Mouse (Mus musculus): ENCODE results near the gene Traf3ip1. TPM values are rescaled to one million over a fixed set of nuclear protein-coding genes. Genes with fewer than 3 reads are reported as not detected.

Gene Traf3ip1
- total RNA-seq, 2 experiments from 2014 or later: 15.8 to 16.5 TPM

DNA sequence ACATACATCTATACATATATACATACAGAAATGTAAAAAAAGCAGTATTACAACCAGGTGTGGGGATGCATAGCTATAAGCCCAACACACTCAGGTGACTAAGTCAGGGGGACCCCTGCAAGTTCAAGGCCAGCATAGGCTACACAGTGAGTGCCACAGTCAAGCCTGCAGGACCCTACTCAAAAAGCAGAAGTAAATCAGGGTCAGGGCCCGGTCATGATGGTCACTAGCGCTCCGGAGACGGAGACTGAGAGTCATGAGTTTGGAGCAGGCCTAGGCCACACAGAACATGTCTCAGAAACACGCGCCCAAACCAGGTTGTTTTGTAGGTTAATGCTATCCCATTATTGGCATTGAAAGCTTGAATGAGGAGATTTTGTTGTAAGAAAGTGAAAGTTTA, 4.1 kb downstream of the Traf3ip1 start:
- Histone ChIP-seq H3K4me3 (no peak overlapping the region), H3K27ac (no peak overlapping the region)
- no peak for TF ChIP-seq CTCF (IDR thresholded peaks at IDR 0.05)
- DNase-seq (ENCODE audit: extremely low spot score in 1 of 2, low spot score in 2 of 2): no peak
- intact Hi-C loops (cut with DNase I): no loop called here

DNA sequence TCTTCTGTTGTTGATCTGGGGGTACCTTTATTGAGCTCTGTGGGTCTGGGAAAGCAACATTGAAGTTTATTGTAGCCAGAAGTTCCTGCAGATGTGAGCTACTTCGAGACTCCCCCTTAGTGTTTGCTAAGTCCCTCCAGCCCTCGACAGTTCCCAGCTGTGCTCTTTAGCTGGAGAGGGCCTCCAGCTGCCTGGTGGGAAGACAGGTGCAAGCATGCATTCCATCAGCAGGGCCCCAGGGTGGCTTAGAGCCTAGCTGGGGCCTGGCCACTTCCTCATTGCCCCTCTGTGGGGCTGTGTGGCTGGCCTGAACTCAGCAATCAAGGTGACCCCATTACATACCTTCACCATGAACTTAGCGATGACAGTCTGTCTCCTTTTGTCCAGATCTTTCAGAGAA, 10.2 kb downstream of the Traf3ip1 start:
- no peak for DNase-seq (ENCODE audit: extremely low spot score in 1 of 2, low spot score in 2 of 2)
- intact Hi-C loops (cut with DNase I): no loop called here
- TF ChIP-seq CTCF (IDR thresholded peaks at IDR 0.05): no peak
- no peak overlapping the region for H3K4me3 ChIP-seq
- no peak overlapping the region for H3K27ac ChIP-seq

DNA sequence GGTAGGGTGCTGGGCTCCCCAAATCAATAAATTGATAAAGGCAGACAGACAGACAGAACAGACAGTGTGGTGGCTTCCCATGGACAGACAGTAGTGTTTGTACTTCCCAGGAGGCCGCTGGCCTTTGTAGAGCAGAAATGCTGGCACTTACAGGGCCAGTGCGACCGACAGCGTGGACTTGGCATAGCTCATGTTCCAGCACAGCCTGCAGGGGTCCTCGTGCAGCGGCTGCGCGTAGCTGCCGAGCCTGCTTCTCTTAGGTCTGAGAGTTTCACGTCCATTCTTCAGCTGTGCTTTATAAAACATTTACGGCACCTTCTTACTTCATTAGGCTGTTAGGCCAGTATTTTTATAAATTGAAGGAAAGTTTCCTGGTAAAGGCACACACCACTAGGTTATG, 20.5 kb downstream of the Traf3ip1 start:
- no peak; the same call in 1 of the 2 replicates for TF ChIP-seq CTCF (IDR thresholded peaks at IDR 0.05)
- no peak for DNase-seq (ENCODE audit: extremely low spot score in 1 of 2, low spot score in 2 of 2)
- H3K27ac ChIP-seq: no peak overlapping the region
- intact Hi-C loops (cut with DNase I): no loop called here
- no peak overlapping the region for H3K4me3 ChIP-seq

DNA sequence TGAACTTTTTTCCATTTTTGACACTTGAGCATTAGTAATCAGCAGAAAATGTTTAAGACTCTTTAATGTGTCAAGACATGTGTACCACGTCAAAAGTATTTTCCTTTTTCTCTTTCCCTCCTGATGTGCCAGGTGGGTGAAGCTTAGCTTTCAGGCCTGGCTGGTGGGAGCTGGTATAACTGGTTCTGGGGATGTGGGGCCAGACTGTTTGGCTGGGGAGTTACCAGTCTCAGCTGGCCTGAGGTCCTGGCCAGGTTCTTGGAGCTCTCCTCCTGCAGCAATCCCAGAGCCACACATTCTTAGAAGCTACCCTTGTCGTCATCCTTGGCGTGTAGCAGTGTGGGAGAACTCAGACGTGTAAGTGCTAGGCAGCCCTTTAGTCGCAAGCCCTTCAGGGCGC, 21.2 kb downstream of the Traf3ip1 start:
- no peak overlapping the region for H3K27ac ChIP-seq
- intact Hi-C loops (cut with DNase I): no loop called here
- no peak overlapping the region for H3K4me3 ChIP-seq
- no peak for TF ChIP-seq CTCF (IDR thresholded peaks at IDR 0.05)
- no peak for DNase-seq (ENCODE audit: extremely low spot score in 1 of 2, low spot score in 2 of 2)

DNA sequence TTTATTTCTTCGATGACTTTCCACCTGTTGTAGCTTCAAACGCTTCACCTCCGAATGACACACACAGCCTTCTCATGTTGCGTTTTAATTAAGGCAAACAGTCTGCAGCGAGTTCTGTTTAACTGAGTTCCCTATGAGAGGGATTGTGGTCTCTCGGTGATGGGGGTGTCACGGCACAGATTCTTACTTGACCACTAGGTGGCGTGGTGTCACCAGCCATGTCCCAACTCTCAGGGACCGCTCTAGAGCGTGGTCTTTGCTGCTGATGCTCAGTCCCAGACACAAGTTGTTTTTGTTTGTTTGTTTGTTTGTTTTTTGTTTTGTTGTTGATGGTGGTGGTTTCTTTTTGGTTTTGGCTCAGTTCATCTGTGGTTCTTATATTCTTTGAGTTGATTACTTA, 29.3 kb downstream of the Traf3ip1 start:
- intact Hi-C loops (cut with DNase I): loop anchor here (2.0 to 5.0 kb wide), 4 partner anchors 231 to 929 kb away; no protein-coding TSS in a partner anchor
- H3K27ac ChIP-seq: no peak overlapping the region
- peak; percentile 45 to 58 for DNase-seq (ENCODE audit: extremely low spot score in 1 of 2, low spot score in 2 of 2)
- peak; percentile 89 for TF ChIP-seq CTCF (IDR thresholded peaks at IDR 0.05)
- H3K4me3 ChIP-seq: no peak overlapping the region

DNA sequence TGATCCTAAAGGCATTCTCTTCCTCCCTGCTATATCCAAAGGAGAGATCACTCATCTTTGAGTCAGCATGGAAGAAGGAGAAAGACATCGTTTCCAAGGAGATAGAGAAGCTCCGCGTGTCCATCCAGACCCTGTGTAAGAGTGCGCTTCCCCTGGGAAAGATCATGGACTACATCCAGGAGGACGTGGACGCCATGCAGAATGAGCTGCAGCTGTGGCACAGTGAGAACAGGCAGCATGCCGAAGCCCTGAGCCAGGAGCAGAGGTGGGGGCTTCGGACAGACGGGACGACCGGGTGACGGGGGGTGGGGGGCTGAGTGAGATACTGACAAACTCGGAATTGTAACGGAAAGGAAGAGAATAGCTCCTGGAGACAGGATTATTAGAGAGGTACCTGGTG, 31.4 kb downstream of the Traf3ip1 start:
- intact Hi-C loops (cut with DNase I): no loop called here
- DNase-seq (ENCODE audit: extremely low spot score in 1 of 2, low spot score in 2 of 2): no peak
- no peak for TF ChIP-seq CTCF (IDR thresholded peaks at IDR 0.05)
- no peak overlapping the region for H3K27ac ChIP-seq
- no peak overlapping the region for H3K4me3 ChIP-seq

DNA sequence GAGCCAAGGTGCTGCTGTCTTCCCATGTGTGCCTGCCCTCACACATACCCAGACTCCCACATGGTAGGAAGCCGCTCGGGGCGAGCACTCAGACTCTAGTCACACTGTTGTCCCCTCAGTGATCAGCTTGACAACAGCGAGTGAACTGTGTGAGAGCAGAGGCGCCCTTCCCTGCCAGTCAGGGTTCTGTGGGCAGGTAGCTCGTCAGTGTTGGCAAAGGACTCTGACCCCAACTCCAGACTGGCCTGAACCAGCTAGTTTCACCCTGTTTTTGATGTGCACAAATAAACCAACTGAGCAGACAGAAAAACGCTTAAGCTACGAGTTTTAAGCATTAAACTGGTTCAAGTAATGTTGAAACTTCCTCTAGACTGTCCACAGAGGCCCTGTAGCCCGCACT, 35.7 kb downstream of the Traf3ip1 start:
- intact Hi-C loops (cut with DNase I): no loop called here
- no peak for TF ChIP-seq CTCF (IDR thresholded peaks at IDR 0.05)
- no peak overlapping the region for H3K4me3 ChIP-seq
- DNase-seq (ENCODE audit: extremely low spot score in 1 of 2, low spot score in 2 of 2): no peak
- H3K27ac ChIP-seq: no peak overlapping the region

DNA sequence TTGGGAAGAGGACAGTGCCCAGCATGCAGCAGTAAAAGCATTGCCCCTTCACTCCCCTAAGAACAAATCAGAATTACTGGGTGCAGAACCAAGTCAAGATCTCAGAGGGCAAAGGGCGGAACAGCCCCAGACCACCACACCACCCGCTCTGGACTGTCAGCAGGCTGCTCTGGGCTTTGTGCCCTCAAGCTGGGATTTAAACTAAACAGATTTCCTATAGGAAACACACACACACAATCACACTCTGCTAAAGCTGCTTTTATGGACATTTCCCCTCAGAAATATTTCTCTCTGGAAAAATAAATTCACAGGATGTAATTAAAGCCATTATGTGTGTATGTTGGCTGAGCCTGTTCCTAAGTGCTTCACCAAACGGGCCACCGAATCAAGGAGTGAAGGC, 37.8 kb downstream of the Traf3ip1 start:
- Histone ChIP-seq H3K27ac (no peak overlapping the region), H3K4me3 (no peak overlapping the region)
- no peak for DNase-seq (ENCODE audit: extremely low spot score in 1 of 2, low spot score in 2 of 2)
- intact Hi-C loops (cut with DNase I): no loop called here
- no peak for TF ChIP-seq CTCF (IDR thresholded peaks at IDR 0.05)

DNA sequence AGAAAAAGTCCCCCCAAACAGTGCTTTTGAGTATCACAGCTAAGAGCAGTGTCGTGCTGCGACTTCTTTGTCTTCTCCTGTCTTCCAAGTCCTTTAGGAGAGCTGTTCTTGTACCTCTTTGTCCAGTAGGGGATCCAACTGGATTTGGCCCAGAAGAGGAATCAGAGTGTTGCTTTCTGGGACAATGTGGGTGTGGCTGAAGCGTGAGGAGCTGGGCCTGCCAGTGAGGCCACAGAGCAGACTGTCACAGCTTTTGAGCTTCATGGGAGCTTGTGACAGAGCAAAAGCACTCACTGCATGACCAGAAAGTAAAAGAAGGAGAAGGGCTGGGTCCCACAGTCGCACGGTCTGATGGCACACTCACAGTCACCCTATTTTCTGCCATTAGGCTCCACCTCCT, 38.4 kb downstream of the Traf3ip1 start:
- intact Hi-C loops (cut with DNase I): no loop called here
- no peak overlapping the region for H3K27ac ChIP-seq

DNA sequence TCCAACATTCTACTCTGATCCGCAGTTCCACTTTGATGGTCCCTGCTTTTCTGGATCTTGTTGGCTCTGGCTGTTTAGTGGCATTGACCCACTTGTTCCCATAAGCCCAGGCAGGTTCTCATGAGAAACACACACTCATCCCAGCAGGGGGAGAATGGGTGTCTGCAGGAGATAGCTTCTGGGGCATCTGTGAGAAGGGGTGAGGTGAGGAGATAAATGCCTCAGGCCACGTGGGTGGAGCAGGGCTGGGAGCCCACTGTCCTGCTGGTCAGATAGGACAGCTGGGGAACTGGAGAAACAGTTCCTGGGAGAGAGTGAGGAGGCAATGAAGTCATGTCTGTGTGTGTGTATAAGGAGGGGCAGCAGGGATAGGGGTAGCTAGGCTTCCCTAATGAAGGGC, 39.0 kb downstream of the Traf3ip1 start:
- TF ChIP-seq CTCF (IDR thresholded peaks at IDR 0.05): no peak
- no peak overlapping the region for H3K4me3 ChIP-seq
- H3K27ac ChIP-seq: no peak overlapping the region
- DNase-seq (ENCODE audit: extremely low spot score in 1 of 2, low spot score in 2 of 2): no peak
- intact Hi-C loops (cut with DNase I): no loop called here

More for the DNA sequence above, 38.4 kb downstream of the Traf3ip1 start:
- TF ChIP-seq CTCF (IDR thresholded peaks at IDR 0.05): no peak; the same call in 1 of the 2 replicates
- no peak for DNase-seq (ENCODE audit: extremely low spot score in 1 of 2, low spot score in 2 of 2)
- H3K4me3 ChIP-seq: no peak overlapping the region

DNA sequence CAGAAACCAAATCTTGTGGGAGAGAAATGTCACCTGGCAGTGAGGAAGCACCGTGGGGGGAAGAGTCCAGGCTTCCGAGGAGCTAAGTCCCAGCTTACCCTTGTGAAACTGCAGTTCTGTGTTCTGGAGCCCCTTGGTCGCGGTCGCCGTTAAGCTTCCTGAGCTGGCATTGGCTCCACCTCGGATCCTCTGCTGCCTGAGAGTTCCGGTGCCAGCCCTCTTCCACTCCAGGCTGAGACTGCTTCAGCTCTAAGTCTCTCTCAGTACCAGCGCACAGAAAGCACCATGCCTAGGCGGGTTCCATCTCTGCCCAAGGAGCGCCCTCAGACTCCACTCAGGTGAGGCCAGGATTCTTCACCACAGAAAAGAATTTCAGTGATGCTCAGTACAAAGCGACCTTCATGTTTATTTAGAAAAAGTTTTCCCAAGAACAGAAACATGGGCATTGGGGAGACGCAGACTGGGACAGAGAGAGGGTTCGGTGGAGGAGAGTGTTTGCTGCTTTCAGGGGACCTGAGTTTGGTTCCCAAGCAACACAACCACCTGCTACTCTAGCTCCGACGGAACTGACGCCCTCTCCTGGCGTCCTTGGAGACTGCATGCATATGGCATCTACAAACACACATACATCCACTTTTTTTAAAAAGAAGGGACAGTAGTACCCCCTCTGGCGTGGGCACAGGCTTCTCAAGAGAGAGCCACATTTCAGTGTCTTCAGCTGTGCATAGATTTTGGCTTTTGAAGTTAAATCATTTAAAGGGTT, 39.7 kb downstream of the Traf3ip1 start:
- intact Hi-C loops (cut with DNase I): no loop called here
- no peak for DNase-seq (ENCODE audit: extremely low spot score in 1 of 2, low spot score in 2 of 2)
- peak; percentile 18 for TF ChIP-seq CTCF (IDR thresholded peaks at IDR 0.05)
- Histone ChIP-seq H3K4me3 (no peak overlapping the region), H3K27ac (no peak overlapping the region)

DNA sequence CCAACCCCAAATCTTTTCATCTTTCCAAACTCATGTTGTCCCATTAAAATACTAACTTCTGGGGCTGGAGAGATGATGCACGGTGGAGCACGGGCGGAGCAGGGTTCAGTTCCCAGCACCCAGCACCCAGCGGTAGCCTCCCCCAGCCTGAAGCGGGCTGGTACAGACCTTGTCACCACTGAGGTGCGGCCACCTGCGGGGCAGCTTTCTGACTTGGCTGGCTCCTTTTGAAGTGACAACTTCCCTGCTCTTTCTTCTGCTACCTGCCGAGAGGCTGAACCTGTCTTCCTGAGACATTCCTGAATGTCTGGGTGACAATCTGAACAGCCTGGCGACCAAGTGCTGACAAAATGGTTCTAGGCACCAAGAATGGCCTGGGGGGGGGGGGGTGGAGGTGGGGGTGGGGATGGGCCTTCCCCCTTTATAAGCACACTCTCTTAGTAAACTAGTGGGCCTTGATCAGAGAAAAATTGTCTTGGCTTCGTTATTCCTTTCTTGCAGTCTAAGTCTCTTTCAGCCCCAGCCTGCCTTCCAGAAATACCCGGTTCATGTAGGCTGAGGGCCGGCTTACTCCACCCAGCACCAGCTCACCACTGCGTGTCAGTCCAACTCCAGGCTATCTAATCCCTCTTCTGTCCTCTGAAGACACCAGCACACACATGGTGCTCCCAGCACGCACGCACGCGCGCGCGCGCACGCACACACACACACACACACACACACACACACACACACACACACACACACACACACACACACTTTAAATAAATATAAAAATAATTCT, 43.5 kb downstream of the Traf3ip1 start:
- TF ChIP-seq CTCF (IDR thresholded peaks at IDR 0.05): no peak
- Histone ChIP-seq H3K4me3 (no peak overlapping the region), H3K27ac (no peak overlapping the region)
- intact Hi-C loops (cut with DNase I): no loop called here
- DNase-seq (ENCODE audit: extremely low spot score in 1 of 2, low spot score in 2 of 2): no peak

Measured in left cerebral cortex, adult 2 months (tissue).